Mouse (Mus musculus) cortical plate, adult 2 months (tissue): ENCODE data around the gene Gcc2.

Experiments used
- CTCF ChIP-seq: fragments of 200-500 bp; IDR thresholded peaks from 2 replicates; pipeline ENCODE4 v1.5.1; 2011; ENCODE audit warnings: mild to moderate bottlenecking, control low read depth, low read length; ENCODE audit not compliant: insufficient read depth; ENCODE audit errors: extremely low read depth
- POLR2A ChIP-seq: fragments of 200-500 bp; IDR thresholded peaks from 2 replicates; pipeline ENCODE4 v1.6.1; 2011; ENCODE audit warnings: mild to moderate bottlenecking, low read length, control low read depth; ENCODE audit not compliant: insufficient read depth; ENCODE audit errors: extremely low read depth

DNA sequence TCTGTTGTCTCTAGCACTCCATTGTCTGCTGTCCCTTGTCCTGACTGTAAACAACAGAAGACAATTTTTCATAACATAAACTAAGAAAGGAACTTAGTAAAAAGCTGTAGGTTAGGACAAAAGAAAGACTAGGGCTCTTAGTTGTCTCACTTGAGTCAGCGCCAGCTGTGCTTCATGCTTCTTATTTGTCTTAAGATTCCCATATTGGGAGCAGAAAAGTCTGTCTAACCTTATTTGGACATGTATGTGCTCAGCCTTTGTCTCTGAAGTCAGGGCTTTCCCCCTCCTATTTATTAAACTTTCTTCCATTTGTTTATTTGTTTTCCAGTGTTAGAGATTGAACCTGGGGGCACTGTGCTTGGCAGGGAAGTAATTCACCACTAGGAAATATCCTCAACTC, 80.9 kb downstream of the Gcc2 start:
- TF ChIP-seq POLR2A (no peak), CTCF (no peak)
